Mouse (Mus musculus): ENCODE results near the gene Rfx7. TPM values are rescaled to one million over a fixed set of nuclear protein-coding genes. Genes with fewer than 3 reads are reported as not detected.

Rfx7 gene
- polyA plus RNA-seq, 1 experiment: 7.8 TPM

DNA sequence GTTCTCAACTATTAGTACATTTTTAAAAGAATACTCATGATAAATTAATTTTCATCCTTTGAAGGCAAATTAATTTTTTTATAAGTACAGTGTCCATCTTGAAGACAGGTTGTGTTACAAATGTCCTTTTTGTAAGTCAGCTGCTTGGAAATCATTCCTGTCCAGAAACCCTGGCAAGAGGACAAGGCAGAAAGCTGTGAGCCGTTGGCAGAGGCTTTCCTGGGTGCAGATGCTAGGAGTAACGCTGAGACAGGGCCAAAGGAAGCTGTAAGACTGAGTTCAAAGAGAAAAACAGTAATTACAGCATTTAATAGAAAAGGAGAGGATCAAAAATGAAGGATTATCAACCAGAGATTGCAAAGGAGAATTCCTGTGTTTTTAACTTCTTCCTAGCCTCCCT lies 81.8 kb downstream of the Rfx7 start:
- Histone ChIP-seq H3K4me3 (ENCODE audit: extremely low read depth, insufficient read depth, insufficient read length) (no peak overlapping the region), H3K36me3 (ENCODE audit: control insufficient read depth, insufficient read depth, low read length) (peaks cover 33% of the 10 kb centered on the region), H3K4me1 (ENCODE audit: control insufficient read depth, insufficient read depth, insufficient read length) (no peaks in the 10 kb centered on the region), H3K27ac (ENCODE audit: insufficient read depth, low read length) (no peak overlapping the region), H3K27me3 (ENCODE audit: control insufficient read depth, insufficient read depth, low read length) (no peaks in the 10 kb centered on the region)
- TF ChIP-seq POLR2A (IDR thresholded peaks at IDR 0.05; ENCODE audit: low read depth, low read length) (no peak), CTCF (IDR thresholded peaks at IDR 0.05; ENCODE audit: extremely low read depth, insufficient read depth, insufficient read length, insufficient replicate concordance) (no peak)
- no peak for DNase-seq (ENCODE audit: low read depth in 1 of 2, low spot score in 2 of 2)
- 93% methylated on average over 2 of the region's 2 CpGs for WGBS

DNA sequence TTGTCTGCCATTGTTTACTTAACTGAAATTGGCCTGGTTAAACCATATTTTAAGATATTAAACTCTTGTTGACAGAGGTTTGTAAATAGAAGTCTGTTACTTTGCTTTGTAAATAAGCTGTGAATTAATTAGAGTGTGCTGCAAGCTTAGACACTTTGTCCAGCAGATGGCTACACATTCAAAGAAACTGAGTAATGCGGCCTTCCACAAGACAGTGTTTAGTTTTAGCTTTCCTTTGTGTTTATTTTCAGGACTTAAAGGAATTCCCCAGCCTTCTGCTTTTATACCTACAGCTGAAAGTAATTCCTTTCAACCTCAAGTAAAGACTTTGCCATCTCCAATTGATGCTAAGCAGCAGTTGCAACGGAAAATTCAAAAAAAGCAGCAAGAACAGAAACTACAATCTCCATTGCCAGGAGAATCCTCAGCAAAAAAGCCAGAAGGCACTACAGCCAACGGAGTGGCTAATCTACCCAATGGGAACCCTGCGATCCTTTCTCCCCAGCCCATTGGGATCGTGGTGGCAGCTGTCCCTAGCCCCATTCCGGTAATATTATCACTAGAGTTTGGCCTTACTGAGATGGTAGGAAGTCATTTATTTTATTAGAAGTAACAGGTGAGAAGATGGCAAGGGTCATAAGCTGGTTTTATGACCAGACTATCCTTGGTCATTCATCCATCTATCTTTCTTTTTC lies 82.9 kb downstream of the Rfx7 start:
- Histone ChIP-seq H3K36me3 (ENCODE audit: control insufficient read depth, insufficient read depth, low read length) (peaks cover 37% of the 10 kb centered on the region), H3K4me1 (ENCODE audit: control insufficient read depth, insufficient read depth, insufficient read length) (no peaks in the 10 kb centered on the region), H3K4me3 (ENCODE audit: extremely low read depth, insufficient read depth, insufficient read length) (no peak overlapping the region), H3K27ac (ENCODE audit: insufficient read depth, low read length) (no peak overlapping the region), H3K27me3 (ENCODE audit: control insufficient read depth, insufficient read depth, low read length) (no peaks in the 10 kb centered on the region)
- no peak for DNase-seq (ENCODE audit: low read depth in 1 of 2, low spot score in 2 of 2)
- 95% methylated on average over 6 of the region's 6 CpGs for WGBS
- TF ChIP-seq POLR2A (IDR thresholded peaks at IDR 0.05; ENCODE audit: low read depth, low read length): no peak
- no peak for TF ChIP-seq CTCF (IDR thresholded peaks at IDR 0.05; ENCODE audit: extremely low read depth, insufficient read depth, insufficient read length, insufficient replicate concordance)

DNA sequence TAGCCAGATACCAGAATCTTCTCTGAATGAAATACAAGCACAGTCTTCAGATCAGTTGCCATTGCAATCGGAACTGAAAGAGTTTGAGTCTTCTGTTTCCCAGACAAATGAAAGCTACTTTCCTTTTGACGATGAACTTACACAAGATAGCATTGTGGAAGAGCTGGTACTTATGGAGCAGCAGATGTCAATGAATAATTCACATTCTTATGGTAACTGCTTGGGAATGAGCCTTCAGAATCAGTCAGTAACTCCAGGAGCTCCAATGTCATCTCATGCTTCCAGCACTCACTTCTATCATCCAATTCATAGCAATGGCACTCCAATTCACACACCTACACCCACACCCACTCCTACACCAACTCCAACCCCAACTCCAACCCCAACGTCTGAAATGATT lies 86.0 kb downstream of the Rfx7 start:
- Histone ChIP-seq H3K27ac (ENCODE audit: insufficient read depth, low read length) (no peak overlapping the region), H3K27me3 (ENCODE audit: control insufficient read depth, insufficient read depth, low read length) (no peaks in the 10 kb centered on the region), H3K4me1 (ENCODE audit: control insufficient read depth, insufficient read depth, insufficient read length) (no peaks in the 10 kb centered on the region), H3K36me3 (ENCODE audit: control insufficient read depth, insufficient read depth, low read length) (peaks cover 32% of the 10 kb centered on the region), H3K4me3 (ENCODE audit: extremely low read depth, insufficient read depth, insufficient read length) (no peak overlapping the region)
- TF ChIP-seq POLR2A (IDR thresholded peaks at IDR 0.05; ENCODE audit: low read depth, low read length) (no peak), CTCF (IDR thresholded peaks at IDR 0.05; ENCODE audit: extremely low read depth, insufficient read depth, insufficient read length, insufficient replicate concordance) (no peak)
- WGBS: 88% methylated on average over 3 of the region's 3 CpGs
- no peak for DNase-seq (ENCODE audit: low read depth in 1 of 2, low spot score in 2 of 2)

DNA sequence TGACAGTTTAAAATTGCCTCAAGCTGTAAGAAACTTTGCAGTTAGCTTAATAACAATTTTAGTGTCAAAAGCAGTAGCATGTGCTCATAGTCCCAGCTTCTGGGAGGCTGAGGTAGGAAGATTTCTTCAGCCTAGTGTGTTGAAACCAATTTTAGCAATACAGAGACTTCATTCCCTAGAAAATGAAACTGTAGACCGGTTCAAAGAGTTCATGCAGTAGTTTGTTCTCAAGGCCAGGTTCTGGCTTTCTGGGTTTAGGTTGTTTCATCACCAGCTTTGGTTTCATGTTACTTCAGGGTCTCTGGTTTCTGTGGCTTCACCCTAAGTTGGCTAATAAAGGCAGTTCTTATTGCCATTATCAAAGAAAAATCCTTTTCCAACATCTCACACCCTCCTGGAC lies 91.6 kb downstream of the Rfx7 start:
- WGBS: 87% methylated on average over 1 of the region's 1 CpGs
- no peak overlapping the region for H3K27ac ChIP-seq (ENCODE audit: insufficient read depth, low read length)

DNA sequence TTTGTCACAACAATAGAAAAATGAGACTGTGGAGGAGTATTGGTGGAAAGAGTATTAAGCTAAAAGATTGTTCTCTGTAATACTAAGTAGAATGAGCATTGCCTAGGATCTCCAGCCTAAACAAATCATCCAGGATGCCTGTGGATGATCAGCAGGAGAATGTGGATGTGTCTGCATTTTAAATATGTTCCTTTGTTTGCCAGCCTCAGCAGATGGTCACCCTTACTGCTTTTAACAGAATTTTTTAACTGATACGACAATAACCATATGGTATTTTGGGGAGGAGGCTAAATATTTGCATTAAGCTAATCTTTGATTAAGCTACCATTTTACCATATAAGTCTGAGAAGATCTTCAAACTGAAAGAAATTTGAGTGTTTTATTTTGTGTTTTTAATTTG lies 95.6 kb downstream of the Rfx7 start:
- 81% methylated on average over 1 of the region's 1 CpGs for WGBS
- Histone ChIP-seq H3K4me3 (ENCODE audit: extremely low read depth, insufficient read depth, insufficient read length) (no peak overlapping the region), H3K36me3 (ENCODE audit: control insufficient read depth, insufficient read depth, low read length) (no peaks in the 10 kb centered on the region), H3K4me1 (ENCODE audit: control insufficient read depth, insufficient read depth, insufficient read length) (no peaks in the 10 kb centered on the region; the same call in 1 of the 2 replicates), H3K27ac (ENCODE audit: insufficient read depth, low read length) (no peak overlapping the region), H3K27me3 (ENCODE audit: control insufficient read depth, insufficient read depth, low read length) (no peaks in the 10 kb centered on the region)
- DNase-seq (ENCODE audit: low read depth in 1 of 2, low spot score in 2 of 2): no peak
- TF ChIP-seq CTCF (IDR thresholded peaks at IDR 0.05; ENCODE audit: extremely low read depth, insufficient read depth, insufficient read length, insufficient replicate concordance) (no peak), POLR2A (IDR thresholded peaks at IDR 0.05; ENCODE audit: low read depth, low read length) (no peak)

More for the DNA sequence above, 91.6 kb downstream of the Rfx7 start:
- TF ChIP-seq POLR2A (IDR thresholded peaks at IDR 0.05; ENCODE audit: low read depth, low read length) (no peak), CTCF (IDR thresholded peaks at IDR 0.05; ENCODE audit: extremely low read depth, insufficient read depth, insufficient read length, insufficient replicate concordance) (no peak)
- Histone ChIP-seq H3K4me3 (ENCODE audit: extremely low read depth, insufficient read depth, insufficient read length) (no peak overlapping the region), H3K36me3 (ENCODE audit: control insufficient read depth, insufficient read depth, low read length) (peaks cover 6% of the 10 kb centered on the region), H3K27me3 (ENCODE audit: control insufficient read depth, insufficient read depth, low read length) (no peaks in the 10 kb centered on the region), H3K4me1 (ENCODE audit: control insufficient read depth, insufficient read depth, insufficient read length) (no peaks in the 10 kb centered on the region; the same call in 1 of the 2 replicates)
- no peak for DNase-seq (ENCODE audit: low read depth in 1 of 2, low spot score in 2 of 2)

DNA sequence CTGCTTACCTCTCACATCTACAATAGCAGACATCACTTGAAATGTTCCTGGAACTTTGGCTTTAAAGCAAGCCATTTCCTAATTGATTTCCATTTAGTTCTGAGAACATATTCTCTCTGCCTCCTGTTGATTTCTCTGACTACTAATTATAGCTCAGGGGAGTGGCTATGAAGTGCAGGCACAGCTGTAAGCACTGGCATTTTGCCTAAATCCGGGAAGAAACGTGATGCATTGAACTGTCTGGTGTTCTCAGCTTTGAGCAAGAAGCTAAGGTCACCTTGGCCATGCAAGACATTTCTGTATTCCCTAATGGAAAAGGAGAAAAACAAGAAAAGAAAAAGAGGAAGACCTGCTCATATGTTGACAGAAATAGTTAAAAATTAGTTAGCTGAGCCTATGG lies 96.6 kb downstream of the Rfx7 start:
- no peak overlapping the region for H3K27ac ChIP-seq (ENCODE audit: insufficient read depth, low read length)
- no peaks in the 10 kb centered on the region for H3K27me3 ChIP-seq (ENCODE audit: control insufficient read depth, insufficient read depth, low read length)
- no peak for TF ChIP-seq CTCF (IDR thresholded peaks at IDR 0.05; ENCODE audit: extremely low read depth, insufficient read depth, insufficient read length, insufficient replicate concordance)
- no peak for TF ChIP-seq POLR2A (IDR thresholded peaks at IDR 0.05; ENCODE audit: low read depth, low read length)
- WGBS: 6% methylated on average over 2 of the region's 2 CpGs
- no peaks in the 10 kb centered on the region; the same call in 1 of the 2 replicates for H3K4me1 ChIP-seq (ENCODE audit: control insufficient read depth, insufficient read depth, insufficient read length)
- H3K36me3 ChIP-seq (ENCODE audit: control insufficient read depth, insufficient read depth, low read length): no peaks in the 10 kb centered on the region
- no peak overlapping the region for H3K4me3 ChIP-seq (ENCODE audit: extremely low read depth, insufficient read depth, insufficient read length)
- DNase-seq (ENCODE audit: low read depth in 1 of 2, low spot score in 2 of 2): no peak

DNA sequence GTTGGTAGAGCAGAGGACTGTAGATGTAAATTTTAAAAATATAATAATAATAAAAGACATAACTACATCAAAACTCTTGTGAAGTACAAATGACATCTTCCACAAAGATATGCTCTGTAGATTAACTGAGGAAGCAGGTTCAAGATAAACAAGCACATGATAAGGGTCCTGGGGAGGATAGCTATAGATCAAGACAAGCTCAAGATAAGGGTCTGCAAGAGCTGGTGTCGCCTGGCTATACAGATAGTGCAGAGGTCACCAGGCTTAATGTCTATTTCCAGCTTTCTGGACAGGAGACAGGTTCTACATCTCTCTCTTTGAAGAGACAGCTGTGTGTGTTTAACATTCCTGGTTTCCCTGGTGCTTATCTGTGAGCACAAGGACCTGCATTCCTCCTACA lies 100.2 kb downstream of the Rfx7 start:
- 86% methylated on average over 1 of the region's 1 CpGs for WGBS
- H3K4me3 ChIP-seq (ENCODE audit: extremely low read depth, insufficient read depth, insufficient read length): no peak overlapping the region
- H3K4me1 ChIP-seq (ENCODE audit: control insufficient read depth, insufficient read depth, insufficient read length): no peaks in the 10 kb centered on the region; the same call in 1 of the 2 replicates
- H3K27me3 ChIP-seq (ENCODE audit: control insufficient read depth, insufficient read depth, low read length): no peaks in the 10 kb centered on the region
- no peak for TF ChIP-seq POLR2A (IDR thresholded peaks at IDR 0.05; ENCODE audit: low read depth, low read length)
- TF ChIP-seq CTCF (IDR thresholded peaks at IDR 0.05; ENCODE audit: extremely low read depth, insufficient read depth, insufficient read length, insufficient replicate concordance): no peak
- no peak overlapping the region for H3K27ac ChIP-seq (ENCODE audit: insufficient read depth, low read length)
- no peak for DNase-seq (ENCODE audit: low read depth in 1 of 2, low spot score in 2 of 2)
- no peaks in the 10 kb centered on the region for H3K36me3 ChIP-seq (ENCODE audit: control insufficient read depth, insufficient read depth, low read length)
